Mouse (Mus musculus) forebrain, embryonic 13.5 days (tissue): ENCODE measurements around the gene Pomp. TPM values are rescaled to one million over a fixed set of nuclear protein-coding genes. Genes with fewer than 3 reads are reported as not detected.
A peak's percentile ranks its signal among the peaks of the same experiment; 100 is the strongest.

Experiments
- ATAC-seq: fragments of 200-750 bp; cut with Nextera tagmentation; 2 replicates; pipeline ENCODE4 v1.8.0; 2017
- H3K27ac ChIP-seq: fragments of 300-500 bp; sonication (generic); 2 replicates; pipeline ENCODE4 v1.5.1; 2015; ENCODE audit warnings: inconsistent platforms, mild to moderate bottlenecking, moderate library complexity
- H3K27me3 ChIP-seq: fragments of 300-500 bp; sonication (generic); 2 replicates; pipeline ENCODE4 v1.6.1; 2015; ENCODE audit warnings: mild to moderate bottlenecking, inconsistent platforms
- H3K36me3 ChIP-seq: fragments of 300-500 bp; sonication (generic); 2 replicates; pipeline ENCODE4 v1.6.1; 2015; ENCODE audit warnings: mild to moderate bottlenecking, inconsistent platforms; ENCODE audit not compliant: poor library complexity, severe bottlenecking
- H3K4me1 ChIP-seq: fragments of 300-500 bp; sonication (generic); 2 replicates; pipeline ENCODE4 v1.6.1; 2015; ENCODE audit warnings: inconsistent platforms
- H3K4me2 ChIP-seq: fragments of 300-500 bp; sonication (generic); 2 replicates; pipeline ENCODE4 v1.6.1; 2015; ENCODE audit warnings: inconsistent platforms, mild to moderate bottlenecking, moderate library complexity
- H3K4me3 ChIP-seq: fragments of 300-500 bp; sonication (generic); 2 replicates; pipeline ENCODE4 v1.5.1; 2015; ENCODE audit warnings: mild to moderate bottlenecking, inconsistent platforms
- H3K9ac ChIP-seq: fragments of 300-500 bp; sonication (generic); 2 replicates; pipeline ENCODE4 v1.6.1; 2015; ENCODE audit warnings: mild to moderate bottlenecking, inconsistent platforms
- H3K9me3 ChIP-seq: fragments of 300-500 bp; sonication (generic); replicated peaks from 2 replicates; pipeline ENCODE4 v1.6.1; 2016; ENCODE audit warnings: inconsistent platforms
- WGBS: fragments of 180-500 bp; shearing (Covaris S2); methylation state at CpG from one replicate; pipeline ENCODE4 v1.1.7; 2015; 5-methylcytosine and 5-hydroxymethylcytosine counted together
- polyA plus RNA-seq: library from polyadenylated mRNA; unstranded; fragments of >200 nt; fragmentation: Nextera tagmentation; extraction: Ambion mirVana; gene quantifications from 2 replicates; pipeline ENCODE4 v1.2.1, GENCODE M21; 2015

Pomp gene
- polyA plus RNA-seq = 563 and 585 TPM in 2 replicates

DNA sequence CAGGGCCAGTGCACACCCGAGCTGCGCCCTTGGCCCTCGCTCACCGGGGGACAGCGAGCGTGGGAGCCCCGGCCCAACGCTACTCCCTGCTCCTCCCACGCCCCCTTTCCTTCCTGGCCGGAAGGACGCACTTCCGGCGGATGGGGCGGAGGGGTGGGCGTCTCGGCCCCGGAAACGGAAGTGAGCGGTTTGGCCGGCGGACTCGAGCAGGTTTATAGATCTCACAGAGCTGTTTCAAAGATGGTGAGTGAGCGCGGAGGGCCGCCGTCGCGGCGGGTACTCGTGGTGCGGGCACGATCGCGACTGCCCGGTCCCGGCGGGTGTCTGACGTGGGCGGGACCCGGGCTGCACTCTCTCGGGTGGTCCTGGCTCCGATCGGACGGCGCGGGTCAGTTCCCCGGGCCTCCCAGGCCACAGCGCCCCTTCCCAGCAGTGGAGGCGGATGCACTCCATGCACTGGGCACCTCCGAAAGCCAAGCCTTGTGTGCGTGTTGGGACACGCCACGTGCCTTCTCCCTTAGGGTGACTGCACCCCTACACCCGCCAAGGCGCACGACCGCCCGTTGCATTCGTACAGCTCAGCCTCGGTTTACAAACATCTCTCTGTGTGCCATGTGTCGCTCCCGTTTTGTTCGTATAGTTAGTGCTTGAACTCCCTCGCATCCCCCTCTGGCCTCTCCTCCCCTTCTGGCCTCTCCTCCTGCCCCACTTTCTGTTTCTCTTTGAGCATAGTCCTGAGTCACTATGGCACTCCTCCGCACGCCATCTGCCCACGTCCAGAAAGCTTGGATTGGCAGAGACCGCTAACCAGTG is at the start of gene Pomp:
Gene Pomp, plus strand, starts transcription at position 13 of the 813 bp plus-strand sequence.
- peak within 1 kb of the TSS; percentile 91 for H3K9ac ChIP-seq
- ATAC-seq = peak; percentile 97
- peaks cover 22% of the 10 kb centered on the region for H3K4me1 ChIP-seq
- H3K36me3 ChIP-seq = peaks cover 35% of the 10 kb centered on the region
- peak within 1 kb of the TSS; percentile 96 for H3K4me2 ChIP-seq
- no peaks in the 10 kb centered on the region for H3K9me3 ChIP-seq
- H3K4me3 ChIP-seq = peak within 1 kb of the TSS; percentile 76
- WGBS = 1% methylated on average over 66 of the region's 68 CpGs
- no peaks in the 10 kb centered on the region for H3K27me3 ChIP-seq
- H3K27ac ChIP-seq = peak within 1 kb of the TSS; percentile 74

GRCm38 (mm10) chr5:147812255-147813040 is 47.8 kb upstream of the Pomp start:
- WGBS = 92% methylated on average over 13 of the region's 13 CpGs
- ATAC-seq = no peak

DNA sequence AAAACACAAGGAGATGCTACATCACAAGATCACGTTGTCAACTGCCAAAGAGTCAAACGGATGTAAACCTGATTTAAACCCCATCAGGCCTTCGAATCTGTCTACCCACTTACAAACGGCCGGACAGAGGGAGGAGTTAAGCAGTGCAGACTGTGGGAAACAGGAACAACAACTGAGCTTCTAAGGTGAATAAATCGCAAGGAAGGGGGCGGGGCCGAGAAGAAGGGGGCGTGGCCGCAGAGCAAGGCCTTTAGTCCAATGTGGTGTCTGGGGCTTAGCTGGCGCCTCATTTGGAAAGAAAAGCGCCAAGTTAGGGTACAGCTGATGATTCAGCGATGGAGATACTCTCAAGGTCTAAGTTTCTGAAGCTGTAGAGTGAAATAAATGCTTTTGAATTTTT is 45.3 kb upstream of the Pomp start:
- no peak for ATAC-seq
- no peak overlapping the region for H3K9ac ChIP-seq
- no peak overlapping the region for H3K4me3 ChIP-seq
- peaks cover 8% of the 10 kb centered on the region for H3K9me3 ChIP-seq
- H3K4me2 ChIP-seq = no peak overlapping the region
- no peaks in the 10 kb centered on the region for H3K36me3 ChIP-seq
- no peaks in the 10 kb centered on the region for H3K4me1 ChIP-seq
- no peaks in the 10 kb centered on the region for H3K27me3 ChIP-seq
- no peak overlapping the region for H3K27ac ChIP-seq
- 80% methylated on average over 13 of the region's 13 CpGs for WGBS

More at GRCm38 (mm10) chr5:147812255-147813040, 47.8 kb upstream of the Pomp start:
- H3K27ac ChIP-seq = no peak overlapping the region
- no peak overlapping the region for H3K4me2 ChIP-seq
- no peaks in the 10 kb centered on the region for H3K36me3 ChIP-seq
- H3K4me1 ChIP-seq = no peaks in the 10 kb centered on the region
- H3K27me3 ChIP-seq = no peaks in the 10 kb centered on the region
- H3K9me3 ChIP-seq = peaks cover 3% of the 10 kb centered on the region; the same call in 1 of the 2 replicates
- no peak overlapping the region for H3K9ac ChIP-seq
- H3K4me3 ChIP-seq = no peak overlapping the region

DNA sequence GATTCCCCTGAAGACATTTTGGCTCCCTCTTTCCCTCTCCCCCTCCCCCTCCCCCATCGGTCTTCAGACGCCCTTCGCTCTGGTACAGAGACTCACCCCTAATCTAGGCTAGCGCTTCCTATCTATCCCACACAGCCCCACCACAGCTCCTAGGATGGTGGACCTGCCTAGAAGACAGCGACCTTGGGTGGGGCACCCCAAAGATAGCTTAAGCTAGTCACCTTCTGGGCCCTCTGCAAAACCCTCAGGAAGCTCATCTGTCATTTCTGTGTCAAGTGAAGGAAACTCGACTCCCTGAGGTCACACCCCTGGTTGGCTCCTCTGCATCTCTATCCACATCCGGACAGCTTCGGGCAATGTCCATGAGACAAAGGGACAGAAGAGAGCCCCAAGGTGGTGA is 44.7 kb upstream of the Pomp start:
- peaks cover 8% of the 10 kb centered on the region for H3K9me3 ChIP-seq
- no peaks in the 10 kb centered on the region for H3K27me3 ChIP-seq
- no peak overlapping the region for H3K27ac ChIP-seq
- H3K4me2 ChIP-seq = no peak overlapping the region
- H3K9ac ChIP-seq = no peak overlapping the region
- H3K4me3 ChIP-seq = no peak overlapping the region
- ATAC-seq = no peak
- no peaks in the 10 kb centered on the region for H3K4me1 ChIP-seq
- 94% methylated on average over 8 of the region's 8 CpGs for WGBS
- H3K36me3 ChIP-seq = no peaks in the 10 kb centered on the region

DNA sequence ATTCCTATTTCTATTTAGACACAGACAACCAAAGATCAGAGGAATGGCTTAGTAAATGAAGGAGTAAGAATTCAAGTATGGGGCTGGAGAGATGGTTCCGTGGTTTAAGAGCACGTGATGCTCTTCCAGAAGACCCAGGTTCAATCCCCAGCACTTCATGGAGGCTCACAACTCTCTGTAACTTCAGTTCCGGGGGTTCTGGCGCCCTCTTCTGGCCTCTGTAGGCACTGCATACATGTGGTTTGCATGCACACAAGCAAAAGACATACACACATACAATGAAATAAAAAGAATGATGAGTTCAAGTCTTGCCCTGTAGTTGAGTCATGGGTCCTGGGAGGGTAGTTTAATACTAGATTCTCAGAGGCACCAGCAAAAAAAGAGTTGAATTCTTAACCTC is 43.8 kb upstream of the Pomp start:
- WGBS = 71% methylated on average over 4 of the region's 4 CpGs
- Histone ChIP-seq H3K4me2 (no peak overlapping the region), H3K4me3 (no peak overlapping the region), H3K27ac (no peak overlapping the region), H3K36me3 (no peaks in the 10 kb centered on the region), H3K27me3 (no peaks in the 10 kb centered on the region), H3K9me3 (peaks cover 8% of the 10 kb centered on the region), H3K4me1 (no peaks in the 10 kb centered on the region), H3K9ac (no peak overlapping the region)
- no peak for ATAC-seq

DNA sequence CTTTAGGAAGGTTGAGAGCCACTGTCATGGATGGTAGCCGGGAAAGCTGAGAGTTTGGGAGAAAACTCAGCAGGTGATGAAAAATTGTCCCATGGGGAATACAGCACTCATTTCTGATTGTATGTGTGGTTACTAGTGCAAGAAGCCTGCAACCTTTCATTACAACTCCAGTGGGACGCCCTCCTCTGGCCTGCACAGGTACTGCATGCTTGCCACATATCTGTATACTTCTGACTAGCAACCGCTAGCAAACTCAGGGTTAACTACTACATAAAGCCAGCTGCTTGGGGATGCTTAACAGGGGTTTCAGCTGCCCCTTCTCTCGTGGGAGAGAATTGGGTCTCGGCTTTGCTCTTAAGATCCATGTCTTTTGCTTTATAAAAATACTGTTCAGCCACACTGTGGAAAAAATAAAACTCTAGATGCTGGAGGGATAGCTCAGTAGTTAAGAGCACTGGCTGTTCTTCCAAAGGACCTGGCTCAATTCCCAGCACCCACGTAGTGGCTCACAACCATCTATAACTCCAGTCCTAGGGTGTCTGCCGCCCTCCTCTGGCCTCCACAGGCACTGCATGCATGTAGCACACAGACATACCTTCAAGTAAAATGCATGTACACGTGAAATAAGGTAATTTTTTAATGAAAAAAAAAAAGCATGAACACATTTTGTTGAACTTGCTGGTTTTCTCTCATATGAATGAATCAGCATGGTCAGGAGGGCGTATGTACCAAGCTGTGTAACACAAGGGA is 42.3 kb upstream of the Pomp start:
- Histone ChIP-seq H3K4me3 (no peak overlapping the region), H3K9me3 (peaks cover 8% of the 10 kb centered on the region), H3K4me2 (no peak overlapping the region), H3K27me3 (no peaks in the 10 kb centered on the region), H3K4me1 (no peaks in the 10 kb centered on the region), H3K27ac (no peak overlapping the region), H3K36me3 (no peaks in the 10 kb centered on the region), H3K9ac (no peak overlapping the region)
- 88% methylated on average over 9 of the region's 9 CpGs for WGBS
- ATAC-seq = no peak

DNA sequence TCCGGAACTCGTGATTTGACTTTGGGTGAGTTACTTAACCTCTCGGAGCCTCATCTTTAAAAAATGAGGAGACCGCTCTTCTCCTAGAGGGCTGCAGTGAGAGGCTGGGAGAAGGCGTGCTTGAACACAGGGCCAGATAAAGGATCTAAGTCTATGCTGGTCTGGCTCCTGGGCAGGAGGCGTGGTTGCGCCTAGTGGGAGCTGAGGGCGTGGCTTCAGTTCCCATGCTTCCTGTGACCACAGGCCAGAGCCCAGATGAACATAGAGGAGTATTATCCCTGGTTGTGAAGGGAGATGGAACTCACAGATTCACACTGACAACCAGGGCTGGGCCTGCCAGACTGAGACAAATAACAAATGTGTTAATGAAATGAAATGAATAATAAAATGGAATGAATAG is 41.4 kb upstream of the Pomp start:
- Histone ChIP-seq H3K27me3 (no peaks in the 10 kb centered on the region), H3K36me3 (no peaks in the 10 kb centered on the region), H3K27ac (no peak overlapping the region), H3K9me3 (peaks cover 8% of the 10 kb centered on the region), H3K9ac (no peak overlapping the region), H3K4me2 (no peak overlapping the region), H3K4me1 (no peaks in the 10 kb centered on the region), H3K4me3 (no peak overlapping the region)
- no peak for ATAC-seq
- 89% methylated on average over 8 of the region's 8 CpGs for WGBS

GRCm38 (mm10) chr5:147819895-147820294 is 40.4 kb upstream of the Pomp start:
- Histone ChIP-seq H3K9ac (no peak overlapping the region), H3K36me3 (no peaks in the 10 kb centered on the region), H3K4me2 (no peak overlapping the region), H3K27me3 (no peaks in the 10 kb centered on the region), H3K9me3 (peaks cover 8% of the 10 kb centered on the region), H3K27ac (no peak overlapping the region), H3K4me3 (no peak overlapping the region), H3K4me1 (no peaks in the 10 kb centered on the region)
- WGBS = 82% methylated on average over 7 of the region's 7 CpGs
- ATAC-seq = no peak

DNA sequence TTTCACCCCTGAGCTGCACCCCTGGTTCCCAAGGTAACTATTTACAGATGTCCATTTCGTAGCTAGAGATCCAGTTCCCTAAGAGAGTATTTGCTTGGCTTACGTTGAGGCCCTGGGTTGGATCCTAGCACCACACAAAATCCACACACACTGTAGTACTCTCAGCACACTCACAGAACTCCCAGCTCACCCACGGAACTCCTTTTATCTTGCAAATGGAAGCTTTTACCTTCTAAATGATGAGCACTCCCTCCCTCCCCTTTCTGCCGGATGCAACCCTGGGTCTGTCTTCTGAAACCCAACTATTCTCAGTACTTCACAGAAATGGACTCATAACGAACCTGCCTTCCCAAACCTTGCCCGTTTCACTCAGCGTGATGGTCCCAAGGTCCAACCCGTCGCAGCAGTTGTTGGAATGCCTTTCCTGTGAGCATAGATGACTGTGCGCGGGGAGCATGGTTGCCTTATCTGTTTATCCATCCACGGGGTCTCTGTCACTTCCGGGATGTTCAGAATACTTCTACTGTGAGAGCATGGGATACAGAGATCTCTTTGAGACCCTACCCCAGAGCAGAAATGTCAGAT is 36.1 kb upstream of the Pomp start:
- H3K9ac ChIP-seq = no peak overlapping the region
- ATAC-seq = no peak
- H3K36me3 ChIP-seq = no peaks in the 10 kb centered on the region
- no peak overlapping the region for H3K27ac ChIP-seq
- H3K27me3 ChIP-seq = no peaks in the 10 kb centered on the region
- H3K9me3 ChIP-seq = no peaks in the 10 kb centered on the region; the same call in 1 of the 2 replicates
- H3K4me2 ChIP-seq = no peak overlapping the region
- H3K4me3 ChIP-seq = no peak overlapping the region
- H3K4me1 ChIP-seq = no peaks in the 10 kb centered on the region
- WGBS = 85% methylated on average over 13 of the region's 13 CpGs

- no peaks in the 10 kb centered on the region for H3K4me1 ChIP-seq
- WGBS = 65% methylated on average over 22 of the region's 22 CpGs
- H3K4me2 ChIP-seq = no peak overlapping the region
- no peak overlapping the region for H3K9ac ChIP-seq
- no peaks in the 10 kb centered on the region for H3K36me3 ChIP-seq
- ATAC-seq = no peak
- H3K4me3 ChIP-seq = no peak overlapping the region
- H3K27me3 ChIP-seq = no peaks in the 10 kb centered on the region
- no peak overlapping the region for H3K27ac ChIP-seq
- H3K9me3 ChIP-seq = no peaks in the 10 kb centered on the region; the same call in 1 of the 2 replicates
These were observed 34.8 kb upstream of the Pomp start for GRCm38 (mm10) chr5:147825375-147825969.

DNA sequence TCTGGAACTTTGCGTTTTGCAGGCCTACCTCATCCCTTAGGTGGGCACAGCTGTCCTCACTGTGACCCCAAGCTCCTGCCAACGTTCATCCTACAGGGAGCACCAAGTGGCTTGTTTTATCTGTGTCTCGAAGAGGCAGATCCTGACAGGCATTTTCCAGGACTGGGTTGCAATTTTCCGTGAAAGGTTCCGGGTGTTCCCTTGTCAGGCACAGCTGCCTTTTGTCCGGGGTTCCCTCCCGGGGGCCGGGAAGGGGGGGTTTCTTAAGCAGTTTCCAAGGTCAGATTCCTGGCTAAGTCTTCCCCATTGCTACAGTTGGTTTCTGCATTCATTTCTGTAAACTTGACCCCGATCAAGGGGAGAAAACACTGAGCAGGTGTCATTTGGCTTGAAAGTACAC is 34.2 kb upstream of the Pomp start:
- H3K36me3 ChIP-seq = no peaks in the 10 kb centered on the region
- 79% methylated on average over 9 of the region's 9 CpGs for WGBS
- H3K27ac ChIP-seq = no peak overlapping the region
- no peaks in the 10 kb centered on the region; the same call in 1 of the 2 replicates for H3K9me3 ChIP-seq
- H3K4me3 ChIP-seq = no peak overlapping the region
- no peak overlapping the region for H3K4me2 ChIP-seq
- H3K4me1 ChIP-seq = no peaks in the 10 kb centered on the region
- ATAC-seq = no peak
- H3K9ac ChIP-seq = no peak overlapping the region
- H3K27me3 ChIP-seq = no peaks in the 10 kb centered on the region
